Mouse (Mus musculus): ENCODE data around the gene Igf1. TPM values are rescaled to one million over a fixed set of nuclear protein-coding genes. Genes with fewer than 3 reads are reported as not detected.

Igf1 gene
- total RNA-seq, 2 experiments from 2014 or later = 7.1 to 8.6 TPM

- DNase-seq (ENCODE audit: extremely low spot score in 1 of 2, low spot score in 1 of 2) = no peak
These were observed 1.4 kb downstream of the Igf1 start for GRCm38 (mm10) chr10:87859453-87859852.

DNA sequence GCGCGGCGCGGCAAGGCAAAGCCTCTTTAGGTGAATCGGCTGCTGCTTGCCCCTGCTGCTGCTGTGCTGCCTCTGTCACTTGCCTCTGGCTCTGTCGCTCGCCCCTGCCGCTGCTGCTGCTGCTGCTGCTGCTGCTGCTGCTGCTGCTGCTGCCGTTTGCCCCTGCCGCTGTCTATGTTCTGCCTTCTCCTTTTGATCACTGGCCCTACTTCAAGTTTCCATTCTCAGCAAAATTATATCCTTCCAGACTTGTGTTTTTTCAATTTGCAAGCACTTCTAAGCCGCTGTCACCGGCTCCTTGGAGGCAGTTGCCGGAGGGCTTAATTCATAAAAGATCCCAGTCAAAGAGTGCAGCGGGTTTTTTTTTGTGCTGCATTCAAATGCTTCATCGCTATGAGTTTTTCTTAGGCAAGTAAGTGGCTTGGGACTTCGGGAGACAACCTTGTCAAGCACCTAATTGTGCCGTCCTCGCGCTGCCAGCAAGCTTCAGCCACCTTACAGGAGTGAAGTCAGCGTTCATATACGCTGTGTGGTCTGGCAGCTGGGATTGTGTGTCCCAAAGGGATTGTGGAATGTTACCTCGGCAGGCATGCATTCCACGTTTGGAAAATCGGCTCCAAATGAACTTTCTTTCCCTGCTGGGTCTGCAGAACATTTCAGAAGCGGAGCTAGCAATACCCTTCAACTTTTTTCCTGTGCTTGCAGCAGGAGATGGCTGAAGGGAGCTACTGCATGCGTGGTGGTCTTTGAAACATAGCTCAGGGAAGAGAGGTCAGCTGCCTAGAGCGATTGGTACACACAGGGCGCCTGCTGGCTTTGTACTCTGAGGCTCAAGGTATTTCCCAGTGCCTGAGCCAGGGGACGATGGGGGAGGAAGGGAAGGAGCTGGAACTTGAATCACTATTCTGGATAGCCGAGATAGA, 2.4 kb downstream of the Igf1 start:
- DNase-seq (ENCODE audit: extremely low spot score in 1 of 2, low spot score in 1 of 2) = no peak

DNA sequence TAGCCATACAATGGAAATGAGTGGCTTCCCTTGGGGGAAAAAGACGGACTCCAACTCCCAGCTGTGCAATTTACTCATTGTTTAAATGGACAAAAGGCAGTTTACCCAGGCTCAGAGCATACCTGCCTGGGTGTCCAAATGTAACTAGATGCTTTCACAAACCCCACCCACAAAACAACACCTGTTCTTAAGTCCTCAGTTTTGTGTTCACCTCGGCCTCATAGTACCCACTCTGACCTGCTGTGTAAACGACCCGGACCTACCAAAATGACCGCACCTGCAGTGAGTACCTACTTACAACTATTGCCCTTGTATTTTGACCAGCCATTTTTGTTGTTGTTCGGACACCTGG, 3.0 kb downstream of the Igf1 start:
- no peak for DNase-seq (ENCODE audit: extremely low spot score in 1 of 2, low spot score in 1 of 2)

GRCm38 (mm10) chr10:87862899-87863298, 4.8 kb downstream of the Igf1 start:
- no peak for DNase-seq (ENCODE audit: extremely low spot score in 1 of 2, low spot score in 1 of 2)

GRCm38 (mm10) chr10:87863326-87863725, 5.3 kb downstream of the Igf1 start:
- no peak for DNase-seq (ENCODE audit: extremely low spot score in 1 of 2, low spot score in 1 of 2)

DNA sequence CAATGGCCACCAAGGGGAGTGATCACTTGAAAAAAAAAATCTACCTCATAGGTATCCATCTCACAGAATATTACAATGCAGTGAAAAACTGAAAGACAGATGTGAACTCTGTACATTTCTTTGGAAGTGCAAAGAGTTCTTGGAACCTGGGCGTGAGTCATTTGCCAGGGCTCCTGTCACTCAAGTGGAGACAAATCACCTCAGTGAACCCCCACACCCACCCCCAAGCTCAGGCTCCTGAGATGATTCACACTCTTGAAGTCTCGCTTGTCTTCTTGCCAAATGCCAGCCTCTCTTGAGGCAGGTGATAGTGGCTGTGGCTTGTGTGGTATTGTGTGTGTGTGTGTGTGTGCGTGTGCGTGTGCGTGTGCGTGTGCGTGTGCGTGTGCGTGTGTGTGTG, 7.6 kb downstream of the Igf1 start:
- DNase-seq (ENCODE audit: extremely low spot score in 1 of 2, low spot score in 1 of 2) = no peak

DNA sequence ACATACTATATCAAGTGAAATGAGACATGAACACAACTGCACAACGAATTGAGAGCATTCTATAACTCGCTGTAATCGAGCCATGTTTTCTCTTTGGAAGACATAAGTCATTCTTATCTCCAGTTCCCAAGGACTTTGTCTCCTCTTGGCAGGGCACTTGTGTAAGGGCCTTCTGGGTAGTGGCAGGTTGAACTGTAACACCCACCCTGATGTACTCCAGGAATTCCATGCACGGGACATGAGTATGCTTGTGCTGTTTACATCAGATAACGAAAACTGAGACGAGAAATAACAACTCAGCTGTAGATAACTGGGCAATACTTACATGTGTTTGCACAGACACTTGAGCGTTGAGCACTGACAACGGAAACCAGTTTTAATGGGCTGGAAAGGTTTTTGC, 8.4 kb downstream of the Igf1 start:
- DNase-seq (ENCODE audit: extremely low spot score in 1 of 2, low spot score in 1 of 2) = no peak

- DNase-seq (ENCODE audit: extremely low spot score in 1 of 2, low spot score in 1 of 2) = no peak
These were observed 9.2 kb downstream of the Igf1 start for GRCm38 (mm10) chr10:87867217-87867616.

DNA sequence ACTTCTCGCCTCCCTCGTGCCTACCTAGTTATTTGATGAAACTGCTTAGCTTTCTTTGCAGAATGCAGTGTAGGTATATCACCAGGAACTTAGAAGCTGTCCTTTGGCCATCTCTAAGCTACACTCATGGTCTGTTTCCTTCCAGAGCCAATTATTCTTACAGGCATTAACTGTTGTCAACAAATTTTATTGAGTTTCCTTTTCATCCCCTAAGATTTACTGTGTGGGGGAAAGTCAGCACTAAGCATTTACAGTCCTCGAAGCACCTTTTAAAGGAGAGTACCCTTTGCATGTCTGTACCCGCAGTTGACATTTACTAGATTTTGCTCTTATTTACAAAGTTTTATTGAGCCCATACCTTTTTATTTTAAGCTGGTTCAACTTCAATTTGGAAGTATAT, 9.6 kb downstream of the Igf1 start:
- DNase-seq (ENCODE audit: extremely low spot score in 1 of 2, low spot score in 1 of 2) = no peak

DNA sequence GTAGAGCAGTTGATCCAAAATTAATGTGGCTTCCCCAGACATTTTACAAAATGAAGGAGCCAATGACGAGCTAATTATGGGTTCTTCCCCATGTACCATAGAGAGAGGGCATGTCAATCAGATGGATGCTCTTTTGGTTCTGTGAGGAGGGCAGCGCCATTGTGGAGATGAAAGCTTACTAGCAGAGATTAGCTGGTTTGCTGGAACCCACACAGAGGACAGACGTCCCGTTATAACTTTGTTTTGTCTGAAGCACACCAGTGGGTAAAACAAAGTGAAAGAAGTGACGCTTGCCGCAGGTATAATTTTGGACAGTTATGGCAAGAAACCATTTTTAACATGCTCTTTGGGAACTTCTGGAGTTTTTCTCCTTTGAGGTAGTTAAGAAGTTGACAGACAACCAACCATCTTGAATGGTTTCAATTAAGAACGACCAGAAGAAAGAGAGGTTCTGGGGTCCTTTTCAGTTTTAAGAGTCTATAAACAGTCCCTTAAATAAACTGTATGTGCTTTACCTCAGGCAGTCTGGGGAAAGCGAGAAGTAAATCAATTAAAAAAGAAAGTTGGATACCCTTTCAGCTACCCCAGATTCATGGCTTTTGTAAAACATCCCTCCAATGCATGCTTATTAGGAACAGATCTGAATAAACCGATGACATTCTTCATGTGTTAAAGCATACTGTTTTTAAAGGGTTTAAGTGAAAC, 10.4 kb downstream of the Igf1 start:
- no peak for DNase-seq (ENCODE audit: extremely low spot score in 1 of 2, low spot score in 1 of 2)

- no peak for DNase-seq (ENCODE audit: extremely low spot score in 1 of 2, low spot score in 1 of 2)
These were observed 11.1 kb downstream of the Igf1 start for GRCm38 (mm10) chr10:87869151-87869550.

DNA sequence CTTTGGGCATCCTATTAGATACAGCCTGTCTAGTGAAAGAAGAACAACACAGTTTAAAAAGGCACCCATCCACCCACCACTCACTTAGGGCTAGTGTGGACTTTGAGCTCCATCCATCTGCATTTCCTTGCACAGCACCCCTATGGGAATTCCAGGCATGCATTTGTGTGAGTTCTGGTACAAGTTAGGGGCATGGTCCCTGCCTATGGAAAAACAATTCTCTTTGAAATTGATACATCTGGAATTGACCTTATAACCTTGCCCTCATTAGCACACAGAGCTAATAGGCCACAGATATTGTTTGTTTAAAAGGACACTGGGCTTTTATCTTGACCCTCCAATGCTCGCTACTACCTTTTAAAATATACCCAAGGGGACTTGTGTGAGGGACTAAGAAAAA, 11.6 kb downstream of the Igf1 start:
- DNase-seq (ENCODE audit: extremely low spot score in 1 of 2, low spot score in 1 of 2) = no peak

- DNase-seq (ENCODE audit: extremely low spot score in 1 of 2, low spot score in 1 of 2) = no peak
These were observed 14.0 kb downstream of the Igf1 start for GRCm38 (mm10) chr10:87871863-87872647.

- no peak for DNase-seq (ENCODE audit: extremely low spot score in 1 of 2, low spot score in 1 of 2)
These were observed 14.8 kb downstream of the Igf1 start for GRCm38 (mm10) chr10:87872854-87873253.

DNA sequence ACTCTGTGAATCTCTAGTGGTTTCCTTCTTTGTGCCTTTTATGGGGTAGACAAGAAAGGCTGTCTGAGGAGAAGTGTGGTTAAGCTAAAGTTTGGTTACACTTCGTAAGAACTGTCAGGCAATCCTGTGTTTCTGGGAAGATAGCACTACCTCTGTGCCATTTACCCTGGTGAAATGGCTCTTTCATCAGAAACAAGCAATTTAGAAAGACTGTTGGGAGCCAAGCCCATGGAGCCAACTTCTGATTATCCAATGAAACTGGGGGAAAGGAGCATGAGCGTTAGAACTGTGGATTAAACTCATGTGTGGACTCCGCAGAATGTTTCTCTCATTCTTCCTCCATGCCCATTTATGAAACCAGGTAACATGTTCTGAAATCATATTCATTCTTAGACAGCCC, 15.5 kb downstream of the Igf1 start:
- DNase-seq (ENCODE audit: extremely low spot score in 1 of 2, low spot score in 1 of 2) = no peak

- no peak for DNase-seq (ENCODE audit: extremely low spot score in 1 of 2, low spot score in 1 of 2)
These were observed 22.2 kb downstream of the Igf1 start for GRCm38 (mm10) chr10:87880071-87880785.

DNA sequence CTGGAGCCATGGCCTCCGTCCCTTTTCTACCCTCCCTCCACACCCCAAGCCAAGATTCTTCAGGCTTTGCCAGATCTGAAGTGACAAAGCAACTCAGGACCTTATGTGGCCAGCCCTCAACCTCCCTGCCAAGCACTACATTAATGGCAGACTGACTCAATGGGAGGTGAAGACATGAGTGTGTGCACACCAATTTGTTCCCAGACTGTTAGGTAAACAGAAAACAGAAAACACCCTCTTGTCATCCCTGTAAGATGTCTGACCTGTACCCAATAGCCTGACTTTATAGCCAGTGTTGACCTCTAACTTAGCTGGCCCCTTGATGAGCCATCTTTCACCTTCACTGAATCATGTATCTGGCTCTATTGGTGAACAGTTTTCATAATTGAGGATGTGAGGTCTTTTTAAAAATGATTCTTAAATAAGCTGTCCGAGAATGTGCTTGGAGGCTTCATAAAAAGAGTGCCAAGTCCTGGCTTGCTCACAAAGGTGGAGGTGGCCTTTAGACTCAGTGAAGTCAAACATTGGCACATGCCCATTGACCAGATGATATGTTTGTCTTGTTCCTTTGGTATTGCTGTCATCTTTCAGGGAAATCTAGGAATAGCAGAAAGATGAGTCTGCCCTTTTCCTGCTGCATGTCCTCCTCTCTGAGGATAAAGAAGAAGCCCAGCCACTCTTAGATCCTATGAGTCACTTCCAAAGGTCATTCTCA, 27.4 kb downstream of the Igf1 start:
- DNase-seq (ENCODE audit: extremely low spot score in 1 of 2, low spot score in 1 of 2) = no peak

- DNase-seq (ENCODE audit: extremely low spot score in 1 of 2, low spot score in 1 of 2) = no peak
These were observed 31.8 kb downstream of the Igf1 start for GRCm38 (mm10) chr10:87889850-87890249.

GRCm38 (mm10) chr10:87892256-87892655, 34.2 kb downstream of the Igf1 start:
- no peak for DNase-seq (ENCODE audit: extremely low spot score in 1 of 2, low spot score in 1 of 2)

DNA sequence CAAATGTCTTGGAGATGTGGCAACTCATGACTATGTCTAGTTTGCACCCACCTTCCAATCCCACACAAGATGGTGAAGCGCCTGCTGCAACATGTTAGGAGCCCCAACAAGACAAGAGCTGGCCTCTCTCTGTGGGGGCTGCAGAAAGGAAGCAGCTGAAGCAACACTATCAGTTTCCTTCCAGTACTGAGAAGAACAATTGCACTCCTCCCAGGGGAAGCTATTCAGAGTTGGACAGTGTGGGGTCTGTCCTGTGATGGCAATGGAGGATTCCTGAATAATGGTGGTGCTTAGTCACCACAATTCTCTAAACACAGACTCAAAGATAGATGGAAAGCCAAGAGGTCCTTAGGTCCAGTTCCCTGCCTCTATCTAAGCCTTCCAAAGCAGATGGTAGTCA, 35.2 kb downstream of the Igf1 start:
- no peak for DNase-seq (ENCODE audit: extremely low spot score in 1 of 2, low spot score in 1 of 2)

All from layer of hippocampus, postnatal 25 days (tissue).